In genomic region chr4:154527506-154527905, GRCm38 (mm10) we compare ENCODE assay signal across 9 mouse cellular contexts.
DNase-seq lines count a peak whose midpoint lies in the region; ATAC-seq lines count a peak whose summit lies in the region.
"Had no signal": no experiment of that assay in that cellular context is flagged by ENCODE, and none has a peak within 500 bp of the region (broad histone marks: within the 10 kb centered on the region; RNA-seq: fewer than 3 reads in every experiment).

No protein-coding gene starts in this region.

- H3K27ac ChIP-seq in liver, embryonic 11.5 days (ENCODE audit: low read depth, low read length): no peak overlapping the region
- H3K27ac ChIP-seq: left cerebral cortex, adult 2 months had no signal

- H3K36me3 ChIP-seq in liver, embryonic 11.5 days (ENCODE audit: control insufficient read depth, insufficient read depth, low read length): no peaks in the 10 kb centered on the region

- no peak overlapping the region for H3K9ac ChIP-seq in liver, embryonic 11.5 days (ENCODE audit: low read depth, low read length)

- H3K4me3 ChIP-seq in liver, embryonic 11.5 days (ENCODE audit: low read depth, low read length): no peak overlapping the region
- H3K4me3 ChIP-seq: left cerebral cortex, adult 2 months had no signal

- no peak overlapping the region for H3K4me2 ChIP-seq in liver, embryonic 11.5 days

- H3K9me3 ChIP-seq in liver, embryonic 11.5 days (ENCODE audit: control insufficient read depth, low read length): no peaks in the 10 kb centered on the region

- peak; percentile 25 for DNase-seq in liver
- no peak for DNase-seq in liver, embryonic 11.5 days (ENCODE audit: low spot score)
- DNase-seq in gastrocnemius, postnatal 10 days: peak; percentile 68
- peak; percentile 81 for DNase-seq in kidney, adult 9 months
- DNase-seq in lung, postnatal 4 days: peak; percentile 79 to 89
- DNase-seq in c-Kit-positive CD71-positive TER-119-positive erythroid progenitor cells, embryonic 14.5 days (ENCODE audit: low spot score): no peak
- DNase-seq in retina, postnatal 1 day: no peak
- DNase-seq in embryo, embryonic 9.5 days (ENCODE audit: extremely low spot score): no peak

- peaks cover 9% of the 10 kb centered on the region; the same call in 1 of the 2 replicates for H3K4me1 ChIP-seq in liver, embryonic 11.5 days (replicated peaks; ENCODE audit: control insufficient read depth, insufficient read depth, low read length)

- no peaks in the 10 kb centered on the region; the same call in 1 of the 2 replicates for H3K27me3 ChIP-seq in liver, embryonic 11.5 days (replicated peaks; ENCODE audit: control insufficient read depth, insufficient read depth, low read length)

- no peak for ATAC-seq in liver, embryonic 11.5 days (replicated peaks; ENCODE audit: low FRiP score)

- 64% methylated on average over 9 of the region's 9 CpGs for WGBS in liver, embryonic 11.5 days

Comparison
In these comparisons a context has a peak if more than half of its experiments do, and no peak if none do; other contexts are left out.
1. DNase-seq: peak in liver (single experiment), gastrocnemius, postnatal 10 days (single experiment), kidney, adult 9 months (single experiment) and lung, postnatal 4 days (2 of 2); none in liver, embryonic 11.5 days (single experiment), c-Kit-positive CD71-positive TER-119-positive erythroid progenitor cells, embryonic 14.5 days (single experiment), retina, postnatal 1 day (single experiment) and embryo, embryonic 9.5 days (single experiment).